In genomic region chr11:4258657-4259082, GRCm38 (mm10) we compare ENCODE assay signal across 8 mouse cellular contexts. TPM values are rescaled to one million over a fixed set of nuclear protein-coding genes. Genes with fewer than 3 reads are reported as not detected.
DNase-seq lines count a peak whose midpoint lies in the region; ATAC-seq and TF ChIP-seq lines count a peak whose summit lies in the region.

No protein-coding gene starts in this region.

- no peak overlapping the region for H3K4me3 ChIP-seq in forebrain, embryonic 16.5 days (replicated peaks; ENCODE audit: low read length)
- H3K4me3 ChIP-seq in layer of hippocampus, adult 2 months: peak overlapping the region; percentile 42; the same call in 1 of the 2 replicates
- no peak overlapping the region for H3K4me3 ChIP-seq in lung, adult 2 months (replicated peaks; ENCODE audit: extremely low read depth, low read depth, low read length)
- H3K4me3 ChIP-seq in neural tube, embryonic 15.5 days (replicated peaks): peak overlapping the region; percentile 20; the same call in 1 of the 2 replicates

- H3K27ac ChIP-seq in forebrain, embryonic 16.5 days (ENCODE audit: low read length): no peak overlapping the region
- no peak overlapping the region for H3K27ac ChIP-seq in layer of hippocampus, adult 2 months
- no peak overlapping the region for H3K27ac ChIP-seq in neural tube, embryonic 15.5 days (replicated peaks)

- no peak for TF ChIP-seq POLR2A in lung, adult 2 months (IDR thresholded peaks at IDR 0.05; ENCODE audit: borderline replicate concordance, extremely low read depth, low read depth, low read length)

- ATAC-seq in forebrain, embryonic 16.5 days: peak; percentile 58
- ATAC-seq in neural tube, embryonic 15.5 days (ENCODE audit: low FRiP score): peak; percentile 75

- H3K9ac ChIP-seq in forebrain, embryonic 16.5 days (replicated peaks; ENCODE audit: low read depth, low read length): no peak overlapping the region
- no peak overlapping the region for H3K9ac ChIP-seq in neural tube, embryonic 15.5 days (replicated peaks)

- H3K4me1 ChIP-seq in forebrain, embryonic 16.5 days (replicated peaks; ENCODE audit: control insufficient read depth, insufficient read depth, low read length): peaks cover 18% of the 10 kb centered on the region
- peaks cover 10% of the 10 kb centered on the region for H3K4me1 ChIP-seq in lung, adult 2 months (ENCODE audit: control insufficient read depth, insufficient read depth, low read length)
- H3K4me1 ChIP-seq in neural tube, embryonic 15.5 days: peaks cover 19% of the 10 kb centered on the region

- peak overlapping the region; percentile 40 for H3K4me2 ChIP-seq in forebrain, embryonic 16.5 days (ENCODE audit: low read length)
- H3K4me2 ChIP-seq in neural tube, embryonic 15.5 days: peak overlapping the region; percentile 51

- peak; percentile 73 for DNase-seq in ES-CJ7 (ENCODE audit: low read depth, low spot score)
- DNase-seq in cerebellum, adult 11-12 months: peak; percentile 71
- peak; percentile 91 for DNase-seq in heart, postnatal 36 days
- peak; percentile 57 to 87 for DNase-seq in layer of hippocampus, adult 2 months (ENCODE audit: low spot score in 2 of 2)
- peak; percentile 89 for DNase-seq in lung, adult 2 months
- peak; percentile 90 for DNase-seq in testis, postnatal 10 days (ENCODE audit: low spot score)

- H3K36me3 ChIP-seq in forebrain, embryonic 16.5 days (ENCODE audit: control insufficient read depth, insufficient read depth): no peaks in the 10 kb centered on the region
- H3K36me3 ChIP-seq in neural tube, embryonic 15.5 days: no peaks in the 10 kb centered on the region

- TF ChIP-seq CTCF in layer of hippocampus, adult 2 months (conservative IDR thresholded peaks at IDR 0.05): peak; percentile 95; the same call in 1 of the 2 replicates
- TF ChIP-seq CTCF in lung, adult 2 months (IDR thresholded peaks at IDR 0.05; ENCODE audit: insufficient read depth, low read length): peak; percentile 98

- intact Hi-C loops in heart, postnatal 36 days (cut with DNase I): loop anchor here (1.0 to 5.0 kb wide), 3 partner anchors 38 to 164 kb away; no protein-coding TSS in a partner anchor

- no peaks in the 10 kb centered on the region for H3K9me3 ChIP-seq in forebrain, embryonic 16.5 days (ENCODE audit: control insufficient read depth, low read length)
- H3K9me3 ChIP-seq in neural tube, embryonic 15.5 days (replicated peaks): no peaks in the 10 kb centered on the region

- H3K27me3 ChIP-seq in forebrain, embryonic 16.5 days (replicated peaks; ENCODE audit: control insufficient read depth, insufficient read depth, low read length): no peaks in the 10 kb centered on the region
- H3K27me3 ChIP-seq in neural tube, embryonic 15.5 days (replicated peaks): peaks cover 2% of the 10 kb centered on the region; the same call in 1 of the 2 replicates

- WGBS in forebrain, embryonic 16.5 days: under 1% methylated on average over 7 of the region's 7 CpGs
- under 1% methylated on average over 7 of the region's 7 CpGs for WGBS in lung, adult 2 months
- 1% methylated on average over 7 of the region's 7 CpGs for WGBS in neural tube, embryonic 15.5 days

RNA-seq across cellular contexts. Expression of gene Lif, which starts 1.3 kb away (rescaled TPM):
- 0.05 TPM in 1 of 2 replicates, not detected in the other for polyA plus RNA-seq in forebrain, embryonic 16.5 days (2015; fragmentation: Nextera tagmentation; extraction: Ambion mirVana)
- total RNA-seq in heart, postnatal 36 days (2021): under 1 TPM; 0.16 to 0.50 TPM
- total RNA-seq in layer of hippocampus, adult 2 months (2021): 1 to 10 TPM in 1 of 2 experiments, under 1 TPM in 1; 0.92 to 1.7 TPM
- 3.5 and 4.9 TPM in 2 replicates for polyA plus RNA-seq in lung, adult 2 months (2012; rRNA removed)
- polyA plus RNA-seq in neural tube, embryonic 15.5 days (2015; fragmentation: Nextera tagmentation; extraction: Ambion mirVana): 0.04 and 0.11 TPM in 2 replicates

RNA-seq across cellular contexts. Expression of gene Osm, which starts 22.4 kb away (rescaled TPM):
- 0.10 TPM in 1 of 2 replicates, not detected in the other for polyA plus RNA-seq in forebrain, embryonic 16.5 days (2015; fragmentation: Nextera tagmentation; extraction: Ambion mirVana)
- total RNA-seq in heart, postnatal 36 days (2021): not detected
- under 1 TPM; 0.15 to 0.20 TPM for total RNA-seq in layer of hippocampus, adult 2 months (2021)
- polyA plus RNA-seq in lung, adult 2 months (2012; rRNA removed): 1.0 and 1.3 TPM in 2 replicates
- 0.73 TPM in 1 of 2 replicates, not detected in the other for polyA plus RNA-seq in neural tube, embryonic 15.5 days (2015; fragmentation: Nextera tagmentation; extraction: Ambion mirVana)

RNA-seq across cellular contexts. Expression of gene Castor1, which starts 40.6 kb away (rescaled TPM):
- polyA plus RNA-seq in forebrain, embryonic 16.5 days (2015; fragmentation: Nextera tagmentation; extraction: Ambion mirVana): 2.3 TPM in 2 replicates
- total RNA-seq in heart, postnatal 36 days (2021): 1 to 10 TPM; 5.2 to 5.5 TPM
- total RNA-seq in layer of hippocampus, adult 2 months (2021): 1 to 10 TPM; 5.3 to 5.8 TPM
- 23.3 and 26.2 TPM in 2 replicates for polyA plus RNA-seq in lung, adult 2 months (2012; rRNA removed)
- 5.5 and 17.4 TPM in 2 replicates for polyA plus RNA-seq in neural tube, embryonic 15.5 days (2015; fragmentation: Nextera tagmentation; extraction: Ambion mirVana)

Comparison
In these comparisons a context has a peak if more than half of its experiments do, and no peak if none do; other contexts are left out.
1. H3K4me3 ChIP-seq: peak in layer of hippocampus, adult 2 months (single experiment) and neural tube, embryonic 15.5 days (single experiment); none in forebrain, embryonic 16.5 days (single experiment) and lung, adult 2 months (single experiment).
2. Peak in every context shown above with its lines, with median percentiles within 50 percentile points of each other: DNase-seq.